17 mouse cellular contexts compared by ENCODE assay signal in genomic region chr19:48001774-48002173, GRCm38 (mm10).
DNase-seq lines count a peak whose midpoint lies in the region; ATAC-seq lines count a peak whose summit lies in the region.
"Had no signal": no experiment of that assay in that cellular context is flagged by ENCODE, and none has a peak within 500 bp of the region (broad histone marks: within the 10 kb centered on the region; RNA-seq: fewer than 3 reads in every experiment).

No protein-coding gene starts in this region.

- H3K4me3 ChIP-seq in heart, embryonic 14.5 days (ENCODE audit: control insufficient read depth in 1 of 2, insufficient read depth in 1 of 2, low read depth in 1 of 2, low read length in 2 of 2) = no peak overlapping the region
- no peak overlapping the region for H3K4me3 ChIP-seq in heart, embryonic 12.5 days
- no peak overlapping the region for H3K4me3 ChIP-seq in lung, embryonic 16.5 days (ENCODE audit: low read length)
- H3K4me3 ChIP-seq in limb, embryonic 12.5 days (replicated peaks) = no peak overlapping the region
- H3K4me3 ChIP-seq in limb, embryonic 15.5 days = no peak overlapping the region
- H3K4me3 ChIP-seq: embryonic facial prominence, embryonic 10.5 days; forebrain, embryonic 13.5 days; hindbrain, embryonic 15.5 days had no signal

- peaks cover 0 to 3% of the 10 kb centered on the region in 2 experiments; a peak in 1 of 4 replicates for H3K4me1 ChIP-seq in heart, embryonic 14.5 days (ENCODE audit: control insufficient read depth in 2 of 2, insufficient read depth in 2 of 2, low read length in 2 of 2)
- H3K4me1 ChIP-seq in heart, embryonic 12.5 days (replicated peaks) = no peaks in the 10 kb centered on the region
- H3K4me1 ChIP-seq in lung, embryonic 16.5 days (replicated peaks; ENCODE audit: control insufficient read depth, insufficient read depth, low read length) = no peaks in the 10 kb centered on the region; the same call in 1 of the 2 replicates
- H3K4me1 ChIP-seq in limb, embryonic 12.5 days (replicated peaks) = peaks cover 39% of the 10 kb centered on the region
- H3K4me1 ChIP-seq in limb, embryonic 15.5 days = peaks cover 21% of the 10 kb centered on the region; the same call in 1 of the 2 replicates
- H3K4me1 ChIP-seq: forebrain, embryonic 13.5 days; hindbrain, embryonic 15.5 days had no signal

- no peak overlapping the region for H3K27ac ChIP-seq in heart, embryonic 14.5 days (replicated peaks in 1 of 2; ENCODE audit: control insufficient read depth in 1 of 2, insufficient read depth in 1 of 2, low read depth in 2 of 2, low read length in 2 of 2)
- no peak overlapping the region for H3K27ac ChIP-seq in heart, embryonic 12.5 days (ENCODE audit: poor library complexity, severe bottlenecking)
- peak overlapping the region; percentile 47 for H3K27ac ChIP-seq in lung, embryonic 16.5 days (ENCODE audit: low read length)
- peak overlapping the region; percentile 91 for H3K27ac ChIP-seq in limb, embryonic 12.5 days
- peak overlapping the region; percentile 72 for H3K27ac ChIP-seq in limb, embryonic 15.5 days
- H3K27ac ChIP-seq: embryonic facial prominence, embryonic 10.5 days; forebrain, embryonic 13.5 days; hindbrain, embryonic 15.5 days had no signal

- DNase-seq in lung, postnatal 25 days (ENCODE audit: low spot score) = no peak
- DNase-seq in adrenal gland, adult 18-20 months (ENCODE audit: low spot score in 2 of 2) = no peak
- DNase-seq: adrenal gland, adult 8-10 months; adrenal gland, postnatal 36 days; cerebellum, adult 2 months; forebrain, postnatal 0 days; gastrocnemius, postnatal 14 days; heart, postnatal 36 days had no signal

- no peaks in the 10 kb centered on the region for H3K9me3 ChIP-seq in heart, embryonic 14.5 days (ENCODE audit: control insufficient read depth, low read length)
- H3K9me3 ChIP-seq in heart, embryonic 12.5 days (replicated peaks) = no peaks in the 10 kb centered on the region
- H3K9me3 ChIP-seq in lung, embryonic 16.5 days (ENCODE audit: control insufficient read depth, low read length) = no peaks in the 10 kb centered on the region
- H3K9me3 ChIP-seq in limb, embryonic 12.5 days = no peaks in the 10 kb centered on the region
- no peaks in the 10 kb centered on the region for H3K9me3 ChIP-seq in limb, embryonic 15.5 days
- H3K9me3 ChIP-seq: embryonic facial prominence, embryonic 10.5 days; forebrain, embryonic 13.5 days; hindbrain, embryonic 15.5 days had no signal

- no peaks in the 10 kb centered on the region; the same call in 1 of the 2 replicates for H3K27me3 ChIP-seq in heart, embryonic 14.5 days (ENCODE audit: control insufficient read depth, insufficient read depth, low read length)
- peaks cover 10% of the 10 kb centered on the region; the same call in 1 of the 2 replicates for H3K27me3 ChIP-seq in heart, embryonic 12.5 days (replicated peaks)
- no peaks in the 10 kb centered on the region for H3K27me3 ChIP-seq in lung, embryonic 16.5 days (ENCODE audit: control insufficient read depth, insufficient read depth, low read depth, low read length)
- no peaks in the 10 kb centered on the region for H3K27me3 ChIP-seq in limb, embryonic 12.5 days
- H3K27me3 ChIP-seq in limb, embryonic 15.5 days = no peaks in the 10 kb centered on the region
- H3K27me3 ChIP-seq: forebrain, embryonic 13.5 days; hindbrain, embryonic 15.5 days had no signal

- peak overlapping the region; percentile 34 for H3K4me2 ChIP-seq in heart, embryonic 14.5 days (ENCODE audit: low read length)
- no peak overlapping the region for H3K4me2 ChIP-seq in heart, embryonic 12.5 days
- peak overlapping the region; percentile 8; the same call in 1 of the 2 replicates for H3K4me2 ChIP-seq in lung, embryonic 16.5 days (ENCODE audit: low read depth, low read length)
- peak overlapping the region; percentile 19; the same call in 1 of the 2 replicates for H3K4me2 ChIP-seq in limb, embryonic 12.5 days
- H3K4me2 ChIP-seq in limb, embryonic 15.5 days = no peak overlapping the region
- H3K4me2 ChIP-seq: forebrain, embryonic 13.5 days; hindbrain, embryonic 15.5 days had no signal

- no peaks in the 10 kb centered on the region for H3K36me3 ChIP-seq in heart, embryonic 14.5 days (ENCODE audit: control insufficient read depth, insufficient read depth, low read length)
- H3K36me3 ChIP-seq in heart, embryonic 12.5 days = no peaks in the 10 kb centered on the region
- H3K36me3 ChIP-seq in lung, embryonic 16.5 days (ENCODE audit: control insufficient read depth, insufficient read depth, low read length) = no peaks in the 10 kb centered on the region
- H3K36me3 ChIP-seq in limb, embryonic 12.5 days = no peaks in the 10 kb centered on the region
- H3K36me3 ChIP-seq in limb, embryonic 15.5 days = no peaks in the 10 kb centered on the region
- H3K36me3 ChIP-seq: embryonic facial prominence, embryonic 10.5 days; hindbrain, embryonic 15.5 days had no signal

- no peak overlapping the region for H3K9ac ChIP-seq in heart, embryonic 14.5 days (ENCODE audit: low read length)
- no peak overlapping the region for H3K9ac ChIP-seq in heart, embryonic 12.5 days
- H3K9ac ChIP-seq in lung, embryonic 16.5 days (ENCODE audit: low read length) = no peak overlapping the region
- no peak overlapping the region for H3K9ac ChIP-seq in limb, embryonic 12.5 days (replicated peaks)
- H3K9ac ChIP-seq in limb, embryonic 15.5 days = no peak overlapping the region
- H3K9ac ChIP-seq: forebrain, embryonic 13.5 days; forebrain, postnatal 0 days; hindbrain, embryonic 15.5 days had no signal

- WGBS in heart, embryonic 14.5 days = 48% methylated on average over 11 of the region's 11 CpGs
- 55% methylated on average over 11 of the region's 11 CpGs for WGBS in heart, embryonic 12.5 days
- 41% methylated on average over 11 of the region's 11 CpGs for WGBS in lung, embryonic 16.5 days
- WGBS in limb, embryonic 12.5 days = 85% methylated on average over 11 of the region's 11 CpGs
- WGBS in limb, embryonic 15.5 days = 69% methylated on average over 11 of the region's 11 CpGs

- no peak for ATAC-seq in heart, embryonic 14.5 days (ENCODE audit: insufficient number of reproducible peaks, insufficient read depth, low FRiP score, low read depth)
- ATAC-seq in heart, embryonic 12.5 days (ENCODE audit: insufficient number of reproducible peaks, low FRiP score) = no peak
- peak; percentile 80; the same call in 1 of the 2 replicates for ATAC-seq in lung, embryonic 16.5 days (ENCODE audit: low read depth)
- no peak for ATAC-seq in limb, embryonic 12.5 days (ENCODE audit: insufficient number of reproducible peaks, insufficient read depth, low FRiP score, low TSS enrichment, low read depth)
- ATAC-seq in limb, embryonic 15.5 days (ENCODE audit: insufficient number of reproducible peaks, low FRiP score, low TSS enrichment, low read depth) = no peak
- no peak for ATAC-seq in megakaryocyte-erythroid progenitor cell, adult 5-6 weeks (replicated peaks; ENCODE audit: low FRiP score, low TSS enrichment, poor library complexity, severe bottlenecking)
- ATAC-seq: forebrain, embryonic 13.5 days had no signal

Comparison
In these comparisons a context has a peak if more than half of its experiments do, and no peak if none do; other contexts are left out.
1. H3K4me2 ChIP-seq: peak in heart, embryonic 14.5 days (single experiment), lung, embryonic 16.5 days (single experiment) and limb, embryonic 12.5 days (single experiment); none in heart, embryonic 12.5 days (single experiment) and limb, embryonic 15.5 days (single experiment).
2. H3K27ac ChIP-seq: peak in lung, embryonic 16.5 days (single experiment), limb, embryonic 12.5 days (single experiment) and limb, embryonic 15.5 days (single experiment); none in heart, embryonic 14.5 days (0 of 2) and heart, embryonic 12.5 days (single experiment).